Mouse (Mus musculus) forebrain, embryonic 16.5 days (tissue): ENCODE data around the gene Adap1. TPM values are rescaled to one million over a fixed set of nuclear protein-coding genes. Genes with fewer than 3 reads are reported as not detected.

Source experiments
- ATAC-seq: fragments of 200-750 bp; cut with Nextera tagmentation; 2 replicates; pipeline ENCODE4 v1.8.0; 2017; ENCODE audit warnings: mild to moderate bottlenecking, moderate library complexity
- H3K27ac ChIP-seq: fragments of 300-500 bp; sonication (generic); 2 replicates; pipeline ENCODE4 v1.5.1; 2014; ENCODE audit warnings: low read length, control low read depth
- H3K27me3 ChIP-seq: fragments of 300-500 bp; sonication (generic); replicated peaks from 2 replicates; pipeline ENCODE4 v1.6.1; 2014; ENCODE audit warnings: low read length; ENCODE audit not compliant: control insufficient read depth, insufficient read depth
- H3K36me3 ChIP-seq: fragments of 300-500 bp; sonication (generic); 2 replicates; pipeline ENCODE4 v1.6.1; 2014; ENCODE audit not compliant: control insufficient read depth, insufficient read depth
- H3K4me1 ChIP-seq: fragments of 300-500 bp; sonication (generic); replicated peaks from 2 replicates; pipeline ENCODE4 v1.6.1; 2014; ENCODE audit warnings: low read length; ENCODE audit not compliant: control insufficient read depth, insufficient read depth
- H3K4me2 ChIP-seq: fragments of 300-500 bp; sonication (generic); 2 replicates; pipeline ENCODE4 v1.6.1; 2014; ENCODE audit warnings: mild to moderate bottlenecking, low read length, control low read depth
- H3K4me3 ChIP-seq: fragments of 300-500 bp; sonication (generic); replicated peaks from 2 replicates; pipeline ENCODE4 v1.5.1; 2014; ENCODE audit warnings: mild to moderate bottlenecking, low read length, control low read depth
- H3K9ac ChIP-seq: fragments of 300-500 bp; sonication (generic); replicated peaks from 2 replicates; pipeline ENCODE4 v1.6.1; 2014; ENCODE audit warnings: low read depth, low read length, control low read depth
- H3K9me3 ChIP-seq: fragments of 300-500 bp; sonication (generic); 2 replicates; pipeline ENCODE4 v1.6.1; 2016; ENCODE audit warnings: low read length; ENCODE audit not compliant: control insufficient read depth
- WGBS: fragments of 180-500 bp; shearing (Covaris S2); extraction: QIAGEN DNeasy Blood & Tissue Kit; methylation state at CpG from one replicate; pipeline ENCODE4 v1.1.7; 2014; 5-methylcytosine and 5-hydroxymethylcytosine counted together
- polyA plus RNA-seq: library from polyadenylated mRNA; unstranded; fragments of >200 nt; fragmentation: Nextera tagmentation; extraction: Ambion mirVana; gene quantifications from 2 replicates; pipeline ENCODE4 v1.2.1, GENCODE M21; 2015

Adap1 gene
- polyA plus RNA-seq, 1 experiment from 2014 or later: 35.5 TPM

DNA sequence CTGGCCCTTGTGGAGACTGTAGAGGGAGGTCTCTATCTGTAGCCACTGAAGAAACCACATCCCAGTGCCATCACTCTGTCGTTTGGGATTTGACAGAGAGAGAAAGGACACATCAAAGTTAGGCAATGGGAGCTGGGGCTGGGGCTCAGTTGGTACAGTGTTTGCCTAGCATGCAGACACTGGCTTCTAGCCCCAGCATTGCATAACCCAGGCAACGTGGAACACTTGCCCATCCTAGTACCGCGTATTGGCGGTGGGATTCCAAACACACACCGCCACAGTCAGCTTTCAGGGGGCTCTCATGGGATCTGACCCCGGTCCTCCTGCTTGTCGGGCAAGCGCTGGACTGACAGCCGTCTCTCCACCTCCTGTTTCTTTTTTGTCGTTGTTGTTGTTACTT lies 41.1 kb upstream of the Adap1 start:
- no peak overlapping the region for H3K4me3 ChIP-seq
- H3K27me3 ChIP-seq: no peaks in the 10 kb centered on the region
- no peak overlapping the region for H3K4me2 ChIP-seq
- H3K4me1 ChIP-seq: peaks cover 13% of the 10 kb centered on the region
- H3K9me3 ChIP-seq: no peaks in the 10 kb centered on the region
- no peak for ATAC-seq
- no peaks in the 10 kb centered on the region for H3K36me3 ChIP-seq
- H3K9ac ChIP-seq: no peak overlapping the region
- WGBS: 81% methylated on average over 11 of the region's 11 CpGs
- H3K27ac ChIP-seq: no peak overlapping the region

- no peaks in the 10 kb centered on the region for H3K9me3 ChIP-seq
- H3K9ac ChIP-seq: no peak overlapping the region
- no peak overlapping the region for H3K27ac ChIP-seq
- ATAC-seq: no peak
- H3K4me3 ChIP-seq: no peak overlapping the region
- H3K27me3 ChIP-seq: no peaks in the 10 kb centered on the region
- peaks cover 10% of the 10 kb centered on the region for H3K4me1 ChIP-seq
- 79% methylated on average over 1 of the region's 1 CpGs for WGBS
- H3K4me2 ChIP-seq: no peak overlapping the region
- no peaks in the 10 kb centered on the region for H3K36me3 ChIP-seq
Measured at GRCm38 (mm10) chr5:139365827-139366226, 40.4 kb upstream of the Adap1 start.

- WGBS: 46% methylated on average over 5 of the region's 5 CpGs
- ATAC-seq: 0 out of 2 replicates have a peak, but pooled peaks have one; percentile 11
- Histone ChIP-seq H3K36me3 (no peaks in the 10 kb centered on the region), H3K27me3 (no peaks in the 10 kb centered on the region), H3K4me1 (peaks cover 10% of the 10 kb centered on the region), H3K4me3 (no peak overlapping the region), H3K4me2 (no peak overlapping the region), H3K9me3 (no peaks in the 10 kb centered on the region), H3K27ac (no peak overlapping the region), H3K9ac (no peak overlapping the region)
Measured at GRCm38 (mm10) chr5:139364911-139365571, 39.6 kb upstream of the Adap1 start.

- 38% methylated on average over 12 of the region's 12 CpGs for WGBS
- H3K27ac ChIP-seq: 0 out of 2 replicates have a peak overlapping the region, but pooled peaks have one; percentile 3
Measured at GRCm38 (mm10) chr5:139364260-139364910, 39.0 kb upstream of the Adap1 start.

DNA sequence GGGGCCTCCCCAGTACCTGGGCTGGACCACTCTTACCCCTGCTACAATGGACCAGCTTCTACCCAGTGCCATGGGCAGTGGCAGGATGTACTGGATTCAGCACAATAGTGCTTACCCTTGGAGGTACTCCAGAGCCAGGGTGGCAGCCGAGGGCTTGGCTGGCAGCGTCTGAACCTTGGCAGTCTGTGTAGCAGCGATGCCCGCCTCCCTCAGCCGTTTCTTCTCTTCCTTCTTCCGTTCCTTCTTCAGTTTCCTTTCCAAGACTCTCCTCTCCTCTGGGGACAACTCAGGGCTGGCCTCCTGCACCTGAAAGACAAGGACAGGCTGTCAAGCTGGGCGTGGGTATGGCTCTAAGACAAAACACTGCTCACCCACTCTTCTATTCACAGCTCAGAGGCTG lies 38.4 kb upstream of the Adap1 start:
- H3K4me3 ChIP-seq: no peak overlapping the region
- no peak overlapping the region for H3K27ac ChIP-seq
- no peaks in the 10 kb centered on the region for H3K27me3 ChIP-seq
- no peak overlapping the region for H3K9ac ChIP-seq
- H3K36me3 ChIP-seq: no peaks in the 10 kb centered on the region
- H3K9me3 ChIP-seq: no peaks in the 10 kb centered on the region
- H3K4me1 ChIP-seq: peaks cover 10% of the 10 kb centered on the region
- no peak for ATAC-seq
- 65% methylated on average over 7 of the region's 7 CpGs for WGBS
- H3K4me2 ChIP-seq: no peak overlapping the region

More at GRCm38 (mm10) chr5:139364260-139364910, 39.0 kb upstream of the Adap1 start:
- H3K4me3 ChIP-seq: no peak overlapping the region
- H3K9me3 ChIP-seq: no peaks in the 10 kb centered on the region
- no peaks in the 10 kb centered on the region for H3K36me3 ChIP-seq
- no peak overlapping the region for H3K4me2 ChIP-seq
- no peak overlapping the region for H3K9ac ChIP-seq
- H3K4me1 ChIP-seq: peaks cover 10% of the 10 kb centered on the region
- no peaks in the 10 kb centered on the region for H3K27me3 ChIP-seq
- ATAC-seq: peak; percentile 63

GRCm38 (mm10) chr5:139359244-139359643 lies 33.8 kb upstream of the Adap1 start:
- Histone ChIP-seq H3K27me3 (no peaks in the 10 kb centered on the region), H3K9ac (no peak overlapping the region), H3K9me3 (no peaks in the 10 kb centered on the region), H3K4me1 (peaks cover under 1% of the 10 kb centered on the region), H3K4me2 (no peak overlapping the region), H3K27ac (no peak overlapping the region), H3K36me3 (no peaks in the 10 kb centered on the region), H3K4me3 (no peak overlapping the region)
- WGBS: 92% methylated on average over 5 of the region's 5 CpGs
- ATAC-seq: no peak

GRCm38 (mm10) chr5:139358653-139359052 lies 33.2 kb upstream of the Adap1 start:
- Histone ChIP-seq H3K4me2 (no peak overlapping the region), H3K36me3 (no peaks in the 10 kb centered on the region), H3K27ac (no peak overlapping the region), H3K4me3 (no peak overlapping the region), H3K27me3 (no peaks in the 10 kb centered on the region), H3K4me1 (no peaks in the 10 kb centered on the region), H3K9ac (no peak overlapping the region), H3K9me3 (no peaks in the 10 kb centered on the region)
- WGBS: 83% methylated on average over 2 of the region's 2 CpGs
- ATAC-seq: no peak

- Histone ChIP-seq H3K4me2 (no peak overlapping the region), H3K4me3 (no peak overlapping the region), H3K4me1 (no peaks in the 10 kb centered on the region), H3K27me3 (no peaks in the 10 kb centered on the region), H3K9ac (no peak overlapping the region), H3K36me3 (no peaks in the 10 kb centered on the region), H3K27ac (no peak overlapping the region), H3K9me3 (no peaks in the 10 kb centered on the region)
- ATAC-seq: no peak
- 39% methylated on average over 19 of the region's 19 CpGs for WGBS
Measured at GRCm38 (mm10) chr5:139355235-139355772, 29.9 kb upstream of the Adap1 start.

GRCm38 (mm10) chr5:139353946-139354345 lies 28.5 kb upstream of the Adap1 start:
- Histone ChIP-seq H3K27me3 (no peaks in the 10 kb centered on the region), H3K4me1 (no peaks in the 10 kb centered on the region), H3K9me3 (no peaks in the 10 kb centered on the region), H3K9ac (no peak overlapping the region), H3K4me3 (no peak overlapping the region), H3K4me2 (no peak overlapping the region), H3K36me3 (no peaks in the 10 kb centered on the region), H3K27ac (no peak overlapping the region)
- 80% methylated on average over 11 of the region's 11 CpGs for WGBS
- no peak for ATAC-seq
